Mouse (Mus musculus): ENCODE measurements around the gene Paxx.

Gene Paxx

DNA sequence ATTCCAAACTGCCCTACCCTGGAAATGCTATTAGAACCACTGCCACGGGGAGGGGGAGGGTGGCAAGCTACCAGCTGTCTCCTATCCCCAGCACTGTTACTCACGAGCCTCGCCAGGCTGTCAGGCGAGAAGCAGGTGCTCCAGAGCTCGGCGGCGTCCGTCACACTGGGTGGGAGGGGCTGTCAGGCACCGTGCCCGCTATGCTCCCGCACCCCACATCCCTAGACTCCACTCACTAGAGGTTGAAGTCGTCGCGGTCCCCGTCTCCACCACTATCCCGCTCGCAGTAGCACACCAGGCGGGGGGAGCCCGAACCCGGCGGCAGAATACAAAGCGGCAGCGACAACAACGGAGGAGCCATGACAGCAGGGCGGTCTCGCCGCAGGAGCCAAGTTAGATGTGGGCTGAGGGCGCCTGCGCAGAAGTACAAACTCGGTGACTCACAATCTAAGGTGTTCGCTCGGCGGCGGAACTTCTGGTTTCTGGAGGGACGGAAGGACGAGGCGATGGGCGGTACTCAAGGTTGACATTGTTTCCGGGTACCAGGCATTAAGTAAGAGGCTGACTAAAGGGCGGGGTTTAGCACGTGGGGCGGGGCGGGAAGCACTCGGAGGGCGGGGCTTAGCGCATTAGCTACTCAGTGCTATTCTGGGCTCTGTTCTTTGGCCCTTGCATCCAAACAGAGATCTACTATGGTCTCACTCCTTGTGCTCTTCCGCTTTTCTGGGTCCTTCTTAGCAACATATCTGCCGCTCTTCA, at the start of gene Paxx:
Paxx (minus strand) TSS at position 544 of the 759 bp plus-strand sequence.
- DNase-seq = peak; percentile 92

- no peak for DNase-seq
Observed at GRCm38 (mm10) chr2:25509912-25510311, 49.0 kb upstream of the Paxx start.

- peak; percentile 17 for DNase-seq
Observed at GRCm38 (mm10) chr2:25506964-25507363, 46.1 kb upstream of the Paxx start.

GRCm38 (mm10) chr2:25505860-25506259, 45.0 kb upstream of the Paxx start:
- DNase-seq = no peak

- no peak for DNase-seq
Observed at GRCm38 (mm10) chr2:25505000-25505399, 44.1 kb upstream of the Paxx start.

- no peak for DNase-seq
Observed at GRCm38 (mm10) chr2:25504538-25504937, 43.6 kb upstream of the Paxx start.

- no peak for DNase-seq
Observed at GRCm38 (mm10) chr2:25502726-25503125, 41.8 kb upstream of the Paxx start.

DNA sequence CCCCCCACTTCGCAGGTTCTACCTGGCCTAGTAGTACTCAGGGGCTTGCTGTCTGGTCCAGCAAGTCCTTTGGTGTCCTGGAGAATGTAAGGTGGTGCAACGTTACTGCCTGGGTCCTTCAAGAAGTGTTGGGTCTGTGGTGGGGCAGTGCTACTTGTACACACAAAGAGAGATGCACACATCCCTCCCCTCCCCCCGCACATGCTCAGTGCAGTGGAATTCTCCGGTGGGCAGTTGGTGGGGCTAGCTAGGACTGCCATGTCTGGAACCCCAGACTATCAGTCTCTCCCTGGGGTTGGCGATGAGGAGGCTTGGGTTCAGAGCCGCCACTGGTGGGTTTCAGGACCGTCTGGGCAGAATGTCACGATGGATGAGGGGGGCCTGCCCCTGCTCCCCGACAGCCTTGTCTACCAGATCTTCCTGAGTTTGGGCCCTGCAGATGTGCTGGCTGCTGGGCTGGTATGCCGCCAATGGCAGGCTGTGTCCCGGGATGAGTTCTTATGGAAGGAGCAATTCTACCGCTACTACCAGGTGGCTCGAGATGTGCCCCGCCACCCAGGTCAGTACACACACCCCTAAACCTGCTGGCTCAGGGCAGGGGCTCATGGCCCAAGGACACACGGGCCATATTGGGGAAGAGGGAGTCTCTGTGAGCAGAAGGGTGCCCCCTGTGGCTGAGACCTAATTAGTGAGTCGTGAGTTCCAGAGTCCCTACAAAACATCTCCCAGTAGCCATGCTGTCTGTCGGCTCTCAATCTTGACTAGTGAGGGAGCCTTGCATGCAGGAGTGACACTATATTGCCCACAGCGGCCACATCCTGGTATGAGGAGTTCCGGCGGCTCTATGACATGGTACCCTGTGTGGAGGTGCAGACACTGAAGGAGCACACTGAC, 40.9 kb upstream of the Paxx start, which contains the start of gene C8g:
C8g (minus strand) TSS at position 127 of the 894 bp plus-strand sequence.
- no peak for DNase-seq

GRCm38 (mm10) chr2:25500576-25501405, 39.9 kb upstream of the Paxx start, which contains the start of gene Fbxw5:
Fbxw5 (plus strand) TSS chr2:25500750.
- DNase-seq = peak; percentile 86

DNA sequence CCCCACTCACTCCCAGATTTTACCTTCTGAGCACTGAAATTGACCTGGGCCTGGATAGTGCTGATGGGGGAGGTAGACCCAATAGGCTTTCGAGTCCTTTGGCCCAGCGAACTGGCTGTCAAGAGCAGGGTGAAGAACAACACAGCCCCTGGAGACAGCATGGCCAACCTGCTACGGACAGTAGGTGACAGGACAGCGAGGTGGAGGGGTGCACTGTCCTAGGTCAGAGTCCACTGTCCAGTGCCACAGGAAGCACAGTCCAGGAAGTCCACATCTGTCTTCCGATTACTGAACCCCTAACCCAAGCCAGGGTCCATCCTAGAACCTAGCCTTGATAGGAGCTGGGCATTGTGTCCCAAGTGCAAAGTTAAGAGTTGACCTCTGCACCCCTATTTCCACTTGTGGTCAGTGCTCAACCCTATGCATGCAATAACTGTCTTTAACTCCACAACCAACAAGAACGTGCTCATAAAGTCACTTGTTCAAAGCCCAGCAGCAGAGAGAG, 39.2 kb upstream of the Paxx start:
- DNase-seq = no peak

DNA sequence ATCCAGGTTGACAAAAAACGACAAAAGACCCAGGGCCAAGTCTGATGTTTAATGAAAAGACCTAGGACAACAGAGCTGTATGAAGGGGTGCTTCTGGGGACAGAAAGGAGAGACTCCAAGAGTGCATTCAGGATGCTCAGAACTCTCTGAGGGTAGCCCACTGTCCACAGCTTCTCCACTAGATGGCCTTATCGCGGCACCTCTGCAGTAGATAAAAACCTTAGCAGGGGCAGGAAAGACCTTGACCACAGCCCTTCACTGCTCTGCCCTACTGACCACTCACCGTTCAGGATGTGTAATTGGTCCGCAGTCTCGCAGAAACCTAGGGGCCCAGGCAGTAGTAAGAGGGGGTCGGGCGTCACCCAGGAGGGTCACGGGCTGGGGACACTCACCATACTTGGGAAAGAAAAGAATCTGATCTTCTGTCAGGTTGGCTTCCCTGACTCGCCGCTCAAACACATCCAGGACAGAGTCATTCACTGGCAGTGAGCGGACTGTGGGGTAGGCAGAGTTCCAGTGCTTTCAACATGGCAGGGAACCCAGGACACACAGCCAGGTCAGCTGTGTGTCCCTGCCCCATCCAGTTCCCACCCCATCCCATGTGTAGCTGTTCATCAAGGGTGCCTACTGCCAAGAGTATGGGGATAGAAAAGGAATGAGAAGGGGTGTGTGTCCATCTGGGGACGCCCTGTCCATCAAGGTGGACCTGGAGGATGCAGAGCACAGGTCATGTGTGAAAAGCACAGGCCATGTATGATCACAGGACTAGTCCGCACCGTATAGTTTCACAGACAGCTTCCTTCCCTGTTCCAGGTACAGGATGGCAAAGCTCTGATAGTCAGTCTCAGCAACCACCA, 38.0 kb upstream of the Paxx start:
- no peak for DNase-seq

DNA sequence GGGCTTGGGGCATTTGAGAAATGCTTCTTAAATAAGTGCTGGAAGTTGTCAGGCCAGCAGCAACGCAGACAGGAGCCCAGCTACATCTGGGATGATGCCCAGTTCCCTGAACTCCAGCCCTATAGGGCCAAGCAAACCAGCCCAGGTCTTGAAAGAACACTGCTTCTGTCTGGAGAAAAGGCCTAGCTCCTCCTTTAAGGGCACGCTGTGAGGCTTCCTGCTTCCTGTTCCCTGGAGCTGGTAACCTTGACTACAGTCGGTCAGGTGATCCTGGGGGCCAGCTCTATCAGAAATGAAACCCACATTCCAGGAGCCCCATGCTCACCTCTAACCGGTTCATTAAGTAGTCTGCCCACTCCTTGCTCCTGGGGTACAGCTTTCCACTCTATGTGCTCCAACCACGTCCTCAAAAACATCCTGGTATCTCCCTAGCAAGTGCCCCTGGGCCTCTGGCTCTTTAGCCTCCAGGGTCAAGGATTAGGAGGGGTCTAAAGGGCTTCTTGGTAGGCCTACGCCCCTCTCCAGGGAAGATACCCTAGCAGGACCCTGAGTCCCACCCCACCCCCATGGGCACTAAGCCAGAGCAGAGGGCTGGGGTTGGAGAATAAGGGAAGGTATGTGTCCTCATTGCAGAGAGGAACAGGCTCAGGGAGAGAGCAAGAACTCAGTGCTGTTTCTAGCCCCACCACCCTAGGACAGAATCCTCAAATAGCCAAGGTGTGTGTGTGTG, 37.1 kb upstream of the Paxx start:
- no peak for DNase-seq

DNA sequence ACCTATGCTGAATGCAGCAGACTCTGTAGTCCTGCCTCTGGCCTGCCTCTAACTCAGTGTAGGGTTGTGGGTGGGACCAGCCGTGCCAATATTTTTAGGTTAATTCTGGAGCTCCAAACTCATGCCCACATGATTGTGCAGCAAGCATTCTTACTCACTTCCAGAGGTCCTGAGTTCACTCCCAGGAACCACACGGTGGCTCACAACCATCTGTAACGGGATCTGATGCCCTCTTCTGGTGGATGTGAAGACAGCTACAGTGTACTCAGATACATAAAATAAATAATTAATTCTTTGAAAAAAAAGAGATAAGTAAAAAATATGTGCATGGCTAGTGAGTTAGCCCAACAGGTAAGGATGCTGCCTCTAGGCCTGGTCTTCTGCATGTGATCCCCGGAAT, 35.6 kb upstream of the Paxx start:
- no peak for DNase-seq

GRCm38 (mm10) chr2:25493476-25493961, 32.6 kb upstream of the Paxx start, which contains the start of gene Lcn12:
Lcn12 (minus strand) TSS chr2:25493911.
- no peak for DNase-seq

DNA sequence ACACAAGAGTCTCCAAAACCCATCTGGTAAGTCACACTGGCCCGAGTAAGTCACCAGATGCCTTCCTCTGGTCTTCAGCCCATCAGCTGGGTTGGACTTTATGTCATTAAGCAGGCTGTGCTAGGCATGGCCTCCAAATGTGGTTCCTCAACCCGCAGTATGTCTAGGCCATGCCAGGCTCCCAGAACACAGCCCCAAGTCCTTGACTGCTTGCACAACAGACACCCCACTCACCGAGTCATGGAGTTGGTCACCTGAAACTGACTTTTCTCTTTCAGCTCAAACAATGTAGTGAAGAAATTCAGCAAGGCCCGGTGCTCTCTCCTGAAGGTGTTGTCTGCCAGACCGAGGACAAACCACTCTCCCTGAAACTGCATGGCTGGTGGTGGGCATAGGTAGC, 32.1 kb upstream of the Paxx start:
- DNase-seq = no peak

DNA sequence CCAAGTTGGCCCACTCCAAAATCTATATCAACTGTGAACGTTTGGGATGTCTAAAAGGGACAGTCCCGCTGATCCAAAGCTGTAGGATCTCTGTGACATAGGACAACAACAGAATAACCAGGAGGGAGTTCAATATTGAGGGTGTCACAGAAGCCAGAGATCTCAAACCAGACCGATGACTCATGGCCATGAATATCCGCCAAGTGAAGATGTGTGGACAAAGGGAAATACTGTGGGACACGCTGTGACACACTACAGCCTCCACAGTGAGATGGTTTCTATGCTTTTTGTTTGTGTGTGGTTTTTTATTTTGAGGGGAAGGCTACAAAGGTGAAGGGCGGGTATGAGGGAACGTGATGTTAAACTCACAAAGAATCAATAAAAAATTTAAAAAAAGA, 27.8 kb upstream of the Paxx start:
- no peak for DNase-seq

GRCm38 (mm10) chr2:25487965-25488670, 27.2 kb upstream of the Paxx start:
- DNase-seq = no peak

DNA sequence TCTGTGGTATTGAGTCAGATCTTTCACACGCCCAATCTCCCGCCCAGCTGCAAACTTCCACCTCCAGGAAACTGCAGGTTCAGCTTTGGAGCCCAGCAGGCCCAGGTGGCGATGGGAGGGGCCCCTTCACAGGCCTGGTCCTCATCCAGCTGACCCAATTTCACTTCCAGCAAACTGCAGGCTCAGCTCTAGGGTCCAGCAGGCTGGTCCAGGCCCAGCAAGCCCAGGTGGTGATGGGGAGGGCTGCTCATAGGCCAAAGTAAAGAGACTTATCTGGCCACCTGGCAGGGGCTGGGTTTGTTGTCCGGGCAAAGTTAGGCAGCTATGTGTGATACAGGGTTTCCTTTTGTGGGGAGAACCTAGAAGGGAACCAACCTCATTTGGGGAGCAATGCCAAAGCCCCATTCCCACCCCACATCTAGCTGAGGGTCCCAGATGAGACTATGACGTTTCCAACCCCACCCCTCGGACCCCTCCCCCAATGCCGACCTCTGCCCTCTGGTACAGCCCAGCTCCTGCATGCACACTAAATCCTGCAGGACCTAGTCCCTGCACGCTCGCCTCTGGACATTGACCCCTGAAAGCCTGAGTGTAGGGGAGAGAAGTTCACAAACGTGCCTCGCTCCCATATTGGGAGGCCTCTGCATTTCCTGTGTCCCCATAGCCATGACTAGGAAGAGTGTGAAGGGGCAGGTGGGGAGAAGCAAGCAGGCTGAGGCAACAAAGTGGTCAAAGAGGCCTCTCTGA, 24.2 kb upstream of the Paxx start:
- DNase-seq = no peak

DNA sequence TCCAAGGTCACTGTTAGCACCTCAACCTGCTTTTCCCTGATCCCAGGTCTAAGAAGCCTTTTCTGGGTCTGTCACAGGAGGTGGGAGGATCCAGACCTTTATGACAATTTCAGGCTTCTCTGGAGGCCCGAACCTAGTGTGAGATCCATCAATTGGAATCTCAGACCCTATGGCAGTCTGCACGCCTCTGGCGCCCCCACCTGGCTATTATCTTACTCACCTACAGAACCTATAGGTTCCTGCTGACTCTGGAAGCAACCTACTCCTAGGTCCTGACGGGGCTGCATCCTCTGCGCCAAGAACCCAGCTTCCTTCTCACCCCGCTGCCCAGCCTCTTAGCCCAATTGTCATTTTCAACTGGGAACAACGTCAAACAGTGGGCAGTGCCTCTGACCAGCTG, 22.1 kb upstream of the Paxx start:
- peak; percentile 63 for DNase-seq

Measured in lung, postnatal 14 days (tissue).